Mouse (Mus musculus): ENCODE measurements around the gene 6430571L13Rik. TPM values are rescaled to one million over a fixed set of nuclear protein-coding genes. Genes with fewer than 3 reads are reported as not detected.

6430571L13Rik gene
- total and polyA plus RNA-seq, 3 experiments = 0.35 TPM; not detected in 1

Other genes with a start within 250 kb of the 6430571L13Rik start
- 0.08 TPM in 1 of 2 replicates, not detected in the other for gene Dock3, start 108.7 kb upstream of the 6430571L13Rik start, total RNA-seq (2012; rRNA removed)
- gene Dock3, start 108.7 kb upstream of the 6430571L13Rik start, polyA plus RNA-seq (2012; ENCODE audit: insufficient read depth in 1 of 2, insufficient read length in 2 of 2, low read depth in 1 of 2, low replicate concordance in 2 of 2, missing spikeins in 1 of 2) = under 1 TPM in 1 of 2 experiments, not detected in 1; 0.03 TPM
- gene Mapkapk3, start 50.7 kb upstream of the 6430571L13Rik start, total RNA-seq (2012; rRNA removed) = 36.0 and 49.9 TPM in 2 replicates
- 10 to 100 TPM in 1 of 2 experiments, not detected in 1; 42.3 TPM for gene Mapkapk3, start 50.7 kb upstream of the 6430571L13Rik start, polyA plus RNA-seq (2012; ENCODE audit: insufficient read depth in 1 of 2, insufficient read length in 2 of 2, low read depth in 1 of 2, low replicate concordance in 2 of 2, missing spikeins in 1 of 2)
- gene Cish, start 44.6 kb upstream of the 6430571L13Rik start, total RNA-seq (2012; rRNA removed) = 5.1 and 10.0 TPM in 2 replicates
- gene Cish, start 44.6 kb upstream of the 6430571L13Rik start, polyA plus RNA-seq (2012; ENCODE audit: insufficient read depth in 1 of 2, insufficient read length in 2 of 2, low read depth in 1 of 2, low replicate concordance in 2 of 2, missing spikeins in 1 of 2) = 10 to 100 TPM in 1 of 2 experiments, not detected in 1; 24.5 TPM
- 7.5 TPM in 2 replicates for gene Hemk1, start 2.3 kb upstream of the 6430571L13Rik start, total RNA-seq (2012; rRNA removed)
- gene Hemk1, start 2.3 kb upstream of the 6430571L13Rik start, polyA plus RNA-seq (2012; ENCODE audit: insufficient read depth in 1 of 2, insufficient read length in 2 of 2, low read depth in 1 of 2, low replicate concordance in 2 of 2, missing spikeins in 1 of 2) = 10 to 100 TPM in 1 of 2 experiments, not detected in 1; 11.8 TPM
- gene Cacna2d2, start 59.0 kb downstream of the 6430571L13Rik start, total RNA-seq (2012; rRNA removed) = 0.20 TPM in 1 of 2 replicates, not detected in the other
- under 1 TPM in 1 of 2 experiments, not detected in 1; 0.67 TPM for gene Cacna2d2, start 59.0 kb downstream of the 6430571L13Rik start, polyA plus RNA-seq (2012; ENCODE audit: insufficient read depth in 1 of 2, insufficient read length in 2 of 2, low read depth in 1 of 2, low replicate concordance in 2 of 2, missing spikeins in 1 of 2)
- 26.0 and 34.6 TPM in 2 replicates for gene Tmem115, start 193.3 kb downstream of the 6430571L13Rik start, total RNA-seq (2012; rRNA removed)
- 10 to 100 TPM in 1 of 2 experiments, not detected in 1; 39.3 TPM for gene Tmem115, start 193.3 kb downstream of the 6430571L13Rik start, polyA plus RNA-seq (2012; ENCODE audit: insufficient read depth in 1 of 2, insufficient read length in 2 of 2, low read depth in 1 of 2, low replicate concordance in 2 of 2, missing spikeins in 1 of 2)
- gene Cyb561d2, start 201.6 kb downstream of the 6430571L13Rik start, total RNA-seq (2012; rRNA removed) = 38.1 and 38.3 TPM in 2 replicates
- gene Cyb561d2, start 201.6 kb downstream of the 6430571L13Rik start, polyA plus RNA-seq (2012; ENCODE audit: insufficient read depth in 1 of 2, insufficient read length in 2 of 2, low read depth in 1 of 2, low replicate concordance in 2 of 2, missing spikeins in 1 of 2) = 10 to 100 TPM in 1 of 2 experiments, not detected in 1; 37.8 TPM
- 23.2 and 25.4 TPM in 2 replicates for gene Nprl2, start 201.6 kb downstream of the 6430571L13Rik start, total RNA-seq (2012; rRNA removed)
- gene Nprl2, start 201.6 kb downstream of the 6430571L13Rik start, polyA plus RNA-seq (2012; ENCODE audit: insufficient read depth in 1 of 2, insufficient read length in 2 of 2, low read depth in 1 of 2, low replicate concordance in 2 of 2, missing spikeins in 1 of 2) = 10 to 100 TPM in 1 of 2 experiments, not detected in 1; 30.2 TPM
- 0.26 and 0.31 TPM in 2 replicates for gene Zmynd10, start 206.7 kb downstream of the 6430571L13Rik start, total RNA-seq (2012; rRNA removed)
- gene Zmynd10, start 206.7 kb downstream of the 6430571L13Rik start, polyA plus RNA-seq (2012; ENCODE audit: insufficient read depth in 1 of 2, insufficient read length in 2 of 2, low read depth in 1 of 2, low replicate concordance in 2 of 2, missing spikeins in 1 of 2) = under 1 TPM in 1 of 2 experiments, not detected in 1; 0.85 TPM
- 40.6 and 48.0 TPM in 2 replicates for gene Rassf1, start 211.0 kb downstream of the 6430571L13Rik start, total RNA-seq (2012; rRNA removed)
- gene Rassf1, start 211.0 kb downstream of the 6430571L13Rik start, polyA plus RNA-seq (2012; ENCODE audit: insufficient read depth in 1 of 2, insufficient read length in 2 of 2, low read depth in 1 of 2, low replicate concordance in 2 of 2, missing spikeins in 1 of 2) = 10 to 100 TPM in 1 of 2 experiments, not detected in 1; 56.9 TPM
- gene Tusc2, start 222.7 kb downstream of the 6430571L13Rik start, total RNA-seq (2012; rRNA removed) = 29.9 and 36.2 TPM in 2 replicates
- gene Tusc2, start 222.7 kb downstream of the 6430571L13Rik start, polyA plus RNA-seq (2012; ENCODE audit: insufficient read depth in 1 of 2, insufficient read length in 2 of 2, low read depth in 1 of 2, low replicate concordance in 2 of 2, missing spikeins in 1 of 2) = 10 to 100 TPM in 1 of 2 experiments, not detected in 1; 48.9 TPM
- 24.8 and 32.0 TPM in 2 replicates for gene Hyal2, start 227.3 kb downstream of the 6430571L13Rik start, total RNA-seq (2012; rRNA removed)
- gene Hyal2, start 227.3 kb downstream of the 6430571L13Rik start, polyA plus RNA-seq (2012; ENCODE audit: insufficient read depth in 1 of 2, insufficient read length in 2 of 2, low read depth in 1 of 2, low replicate concordance in 2 of 2, missing spikeins in 1 of 2) = 10 to 100 TPM in 1 of 2 experiments, not detected in 1; 31.3 TPM
- gene Hyal1, start 236.3 kb downstream of the 6430571L13Rik start, total RNA-seq (2012; rRNA removed) = 1.1 and 1.3 TPM in 2 replicates
- 1 to 10 TPM in 1 of 2 experiments, not detected in 1; 3.4 TPM for gene Hyal1, start 236.3 kb downstream of the 6430571L13Rik start, polyA plus RNA-seq (2012; ENCODE audit: insufficient read depth in 1 of 2, insufficient read length in 2 of 2, low read depth in 1 of 2, low replicate concordance in 2 of 2, missing spikeins in 1 of 2)
- gene Naa80, start 238.3 kb downstream of the 6430571L13Rik start, total RNA-seq (2012; rRNA removed) = 14.3 and 15.1 TPM in 2 replicates
- gene Naa80, start 238.3 kb downstream of the 6430571L13Rik start, polyA plus RNA-seq (2012; ENCODE audit: insufficient read depth in 1 of 2, insufficient read length in 2 of 2, low read depth in 1 of 2, low replicate concordance in 2 of 2, missing spikeins in 1 of 2) = 10 to 100 TPM in 1 of 2 experiments, not detected in 1; 74.0 TPM
- 1.8 and 2.3 TPM in 2 replicates for gene Hyal3, start 240.2 kb downstream of the 6430571L13Rik start, total RNA-seq (2012; rRNA removed)
- gene Hyal3, start 240.2 kb downstream of the 6430571L13Rik start, polyA plus RNA-seq (2012; ENCODE audit: insufficient read depth in 1 of 2, insufficient read length in 2 of 2, low read depth in 1 of 2, low replicate concordance in 2 of 2, missing spikeins in 1 of 2) = 1 to 10 TPM in 1 of 2 experiments, not detected in 1; 6.8 TPM
- gene Ifrd2, start 247.0 kb downstream of the 6430571L13Rik start, total RNA-seq (2012; rRNA removed) = 136 and 147 TPM in 2 replicates
- 100 to 1,000 TPM in 1 of 2 experiments, not detected in 1; 292 TPM for gene Ifrd2, start 247.0 kb downstream of the 6430571L13Rik start, polyA plus RNA-seq (2012; ENCODE audit: insufficient read depth in 1 of 2, insufficient read length in 2 of 2, low read depth in 1 of 2, low replicate concordance in 2 of 2, missing spikeins in 1 of 2)